Mouse (Mus musculus): Measurements from ENCODE around the gene Mlip. TPM values are rescaled to one million over a fixed set of nuclear protein-coding genes. Genes with fewer than 3 reads are reported as not detected.
"Not testable (repeated sequence)": the region's sequence is repeated elsewhere in the genome, so short reads cannot be mapped to it uniquely, and the experiment has no call there.

Gene Mlip
- polyA plus RNA-seq, 1 experiment from 2014 or later: 0.54 TPM

DNA sequence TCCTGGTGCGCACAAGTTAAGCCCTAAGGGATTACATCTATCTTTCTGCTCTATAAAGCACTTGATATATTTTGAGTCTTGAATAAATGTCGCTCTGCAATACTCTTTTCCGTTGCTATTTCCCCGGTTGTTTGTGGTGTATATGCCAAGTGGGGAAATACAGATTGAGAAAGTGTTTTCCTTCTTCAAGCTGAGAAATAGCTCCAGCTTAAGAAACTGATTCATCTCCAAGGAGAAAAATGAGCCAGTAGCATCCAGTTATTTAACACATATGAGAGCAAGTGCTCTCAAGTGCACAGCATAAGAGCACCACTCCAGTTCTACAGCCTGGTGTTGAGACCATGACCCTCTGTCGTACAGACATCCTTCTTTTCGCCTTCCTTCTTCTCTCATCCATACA, 186.9 kb downstream of the Mlip start:
- Histone ChIP-seq H3K27ac (replicated peaks) (no peak overlapping the region), H3K36me3 (no peaks in the 10 kb centered on the region), H3K4me1 (no peaks in the 10 kb centered on the region), H3K9me3 (no peaks in the 10 kb centered on the region), H3K4me3 (no peak overlapping the region), H3K27me3 (no peaks in the 10 kb centered on the region), H3K9ac (replicated peaks) (no peak overlapping the region), H3K4me2 (replicated peaks) (no peak overlapping the region)
- ATAC-seq (ENCODE audit: low FRiP score, low read depth): no peak
- 93% methylated on average over 6 of the region's 6 CpGs for WGBS

GRCm38 (mm10) chr9:77161764-77162163, 191.0 kb downstream of the Mlip start:
- H3K4me1 ChIP-seq: no peaks in the 10 kb centered on the region
- H3K27ac ChIP-seq (replicated peaks): no peak overlapping the region
- no peak overlapping the region for H3K4me3 ChIP-seq
- H3K36me3 ChIP-seq: no peaks in the 10 kb centered on the region
- no peak for ATAC-seq (ENCODE audit: low FRiP score, low read depth)
- H3K9me3 ChIP-seq: no peaks in the 10 kb centered on the region
- H3K9ac ChIP-seq (replicated peaks): no peak overlapping the region
- H3K4me2 ChIP-seq (replicated peaks): no peak overlapping the region
- WGBS: 67% methylated on average over 5 of the region's 5 CpGs
- H3K27me3 ChIP-seq: no peaks in the 10 kb centered on the region

GRCm38 (mm10) chr9:77160277-77160926, 192.4 kb downstream of the Mlip start:
- ATAC-seq (ENCODE audit: low FRiP score, low read depth): no peak
- no peak overlapping the region for H3K4me2 ChIP-seq (replicated peaks)
- 82% methylated on average over 4 of the region's 4 CpGs for WGBS
- H3K4me1 ChIP-seq: no peaks in the 10 kb centered on the region
- H3K9me3 ChIP-seq: no peaks in the 10 kb centered on the region
- H3K36me3 ChIP-seq: no peaks in the 10 kb centered on the region
- H3K9ac ChIP-seq (replicated peaks): no peak overlapping the region
- no peaks in the 10 kb centered on the region for H3K27me3 ChIP-seq
- H3K27ac ChIP-seq (replicated peaks): no peak overlapping the region
- no peak overlapping the region for H3K4me3 ChIP-seq

DNA sequence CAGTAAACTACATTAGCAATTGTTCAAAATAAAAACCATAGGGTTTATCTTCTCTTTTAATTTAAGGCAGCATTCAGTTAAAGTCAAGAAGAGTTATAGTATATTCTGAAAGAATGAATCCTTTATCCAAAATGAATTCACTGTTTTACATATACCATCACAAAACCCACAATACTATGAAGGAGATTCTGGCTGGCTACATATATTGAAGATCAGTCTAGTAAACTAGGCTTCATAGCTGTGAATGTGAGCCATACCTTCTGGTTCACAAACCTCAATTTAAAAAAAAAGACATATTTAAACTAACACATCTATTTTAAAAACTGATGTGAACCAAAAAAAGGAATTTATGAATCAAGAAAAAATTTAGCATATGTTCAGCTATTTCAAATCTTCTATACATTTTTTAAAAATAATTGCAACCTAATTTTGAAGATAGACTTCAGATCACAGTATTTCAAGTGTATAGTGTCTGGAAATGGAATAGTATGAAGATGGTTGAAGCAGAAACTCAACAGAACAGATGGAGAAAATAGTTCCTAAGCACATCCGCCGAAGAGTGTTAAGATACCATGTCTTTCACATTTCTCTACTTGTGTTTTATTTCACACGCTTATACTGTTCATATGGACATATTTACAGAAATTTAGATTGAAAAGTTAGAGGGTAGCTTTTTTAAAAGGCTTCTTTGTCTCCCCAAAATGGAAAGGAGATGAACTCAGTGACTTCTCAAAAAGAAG, 204.1 kb downstream of the Mlip start:
- WGBS: 93% methylated on average over 3 of the region's 3 CpGs
- no peak for ATAC-seq (ENCODE audit: low FRiP score, low read depth)
- Histone ChIP-seq H3K27me3 (no peaks in the 10 kb centered on the region), H3K4me1 (no peaks in the 10 kb centered on the region), H3K4me3 (no peak overlapping the region), H3K9me3 (no peaks in the 10 kb centered on the region), H3K27ac (replicated peaks) (no peak overlapping the region), H3K4me2 (replicated peaks) (no peak overlapping the region), H3K9ac (replicated peaks) (no peak overlapping the region), H3K36me3 (no peaks in the 10 kb centered on the region)

DNA sequence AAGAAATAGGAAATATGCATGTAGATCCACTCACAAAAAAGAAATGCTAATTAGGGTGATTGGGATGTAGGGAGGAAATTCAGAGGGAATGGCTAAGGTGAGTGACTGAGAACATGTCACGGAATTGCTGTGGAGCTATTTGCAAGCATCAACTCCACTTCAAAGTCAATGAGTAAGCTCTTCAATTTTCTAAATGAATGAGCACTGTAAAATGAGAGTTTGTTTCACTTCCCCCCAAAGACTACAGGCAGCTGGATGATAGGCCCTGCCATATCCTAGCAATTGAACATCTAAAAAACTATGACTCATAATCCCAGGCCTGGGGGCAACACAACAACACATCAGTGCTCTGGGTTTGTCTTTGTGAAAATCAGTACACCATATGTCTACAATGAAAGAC, 233.0 kb downstream of the Mlip start:
- no peak for ATAC-seq (ENCODE audit: low FRiP score, low read depth)
- Histone ChIP-seq H3K4me1 (no peaks in the 10 kb centered on the region), H3K36me3 (no peaks in the 10 kb centered on the region), H3K9ac (replicated peaks) (no peak overlapping the region), H3K4me2 (replicated peaks) (no peak overlapping the region), H3K27ac (replicated peaks) (no peak overlapping the region), H3K27me3 (no peaks in the 10 kb centered on the region), H3K4me3 (no peak overlapping the region), H3K9me3 (no peaks in the 10 kb centered on the region)
- WGBS: 77% methylated on average over 1 of the region's 1 CpGs

DNA sequence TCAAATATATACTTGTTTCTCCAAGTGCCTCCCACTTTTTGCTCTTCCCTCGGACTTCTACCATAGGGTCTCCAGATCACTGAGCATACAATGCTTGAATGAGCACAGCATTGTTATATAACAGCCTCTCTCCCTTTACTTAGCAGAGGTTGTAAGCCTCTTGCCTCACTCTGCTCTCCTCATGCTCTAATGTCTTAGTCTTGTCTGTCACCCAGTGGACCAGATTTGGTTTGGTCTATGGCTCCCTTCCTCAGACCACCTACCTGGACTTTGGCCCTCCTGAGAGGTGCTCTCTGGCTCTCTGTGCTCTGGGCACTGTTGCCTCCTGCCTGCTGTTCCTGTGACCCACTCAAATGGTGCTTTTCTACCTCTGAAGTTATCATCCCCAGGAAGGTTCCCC, 255.9 kb downstream of the Mlip start:
- Histone ChIP-seq H3K4me3 (no peak overlapping the region), H3K9me3 (no peaks in the 10 kb centered on the region), H3K27ac (replicated peaks) (no peak overlapping the region), H3K36me3 (no peaks in the 10 kb centered on the region), H3K4me2 (replicated peaks) (no peak overlapping the region), H3K4me1 (no peaks in the 10 kb centered on the region), H3K9ac (replicated peaks) (no peak overlapping the region), H3K27me3 (no peaks in the 10 kb centered on the region)
- no peak for ATAC-seq (ENCODE audit: low FRiP score, low read depth)
- WGBS: 56% methylated on average over 1 of the region's 1 CpGs

DNA sequence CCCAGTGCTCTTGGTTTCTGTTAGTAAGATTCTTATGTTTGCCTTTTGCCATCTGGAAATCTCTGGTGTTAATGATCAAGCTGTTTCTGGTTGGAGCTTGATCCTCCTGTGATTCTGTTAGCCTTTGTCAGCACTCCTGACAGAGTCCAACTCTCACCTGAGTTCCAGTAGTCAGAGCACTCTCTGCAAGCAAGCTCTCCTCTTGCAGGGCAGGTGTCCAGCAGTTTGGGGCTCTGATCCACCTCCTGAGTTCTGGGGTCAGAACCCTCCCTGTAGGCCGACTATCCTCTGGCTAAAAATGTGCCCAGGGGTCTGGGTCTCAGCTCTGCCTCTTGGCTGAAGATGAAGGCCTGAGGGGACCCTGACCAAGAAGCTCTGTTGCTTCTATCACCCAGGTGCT, 269.5 kb downstream of the Mlip start:
- H3K9me3 ChIP-seq; H3K4me2 ChIP-seq (replicated peaks); H3K9ac ChIP-seq (replicated peaks); H3K4me3 ChIP-seq; H3K4me1 ChIP-seq; H3K36me3 ChIP-seq; H3K27me3 ChIP-seq; ATAC-seq (ENCODE audit: low FRiP score, low read depth); H3K27ac ChIP-seq (replicated peaks): not testable (repeated sequence)
- 87% methylated on average over 1 of the region's 1 CpGs for WGBS

DNA sequence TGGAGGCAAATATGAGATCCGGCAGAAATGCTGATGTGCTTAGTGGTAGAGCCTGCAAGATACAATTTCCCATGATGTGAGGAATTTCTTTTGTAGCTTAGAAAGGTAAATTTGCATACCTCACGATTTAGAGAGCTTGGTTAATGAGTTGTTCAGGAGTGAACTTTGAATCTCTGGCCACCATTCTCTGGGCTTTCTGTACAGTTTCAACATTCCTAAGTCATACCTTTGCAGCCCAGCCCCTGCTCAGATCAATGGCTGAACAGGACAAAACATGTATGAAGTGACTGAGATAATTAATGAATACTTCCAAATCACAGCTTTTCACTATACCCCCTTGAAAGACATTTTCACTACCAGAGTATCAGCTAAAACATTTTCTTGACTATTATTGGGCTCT, 281.1 kb downstream of the Mlip start:
- Histone ChIP-seq H3K9me3 (no peaks in the 10 kb centered on the region), H3K27me3 (no peaks in the 10 kb centered on the region), H3K27ac (replicated peaks) (no peak overlapping the region), H3K4me2 (replicated peaks) (no peak overlapping the region), H3K9ac (replicated peaks) (no peak overlapping the region), H3K4me3 (no peak overlapping the region), H3K36me3 (no peaks in the 10 kb centered on the region), H3K4me1 (no peaks in the 10 kb centered on the region)
- WGBS: 73% methylated on average over 2 of the region's 2 CpGs
- ATAC-seq (ENCODE audit: low FRiP score, low read depth): no peak

DNA sequence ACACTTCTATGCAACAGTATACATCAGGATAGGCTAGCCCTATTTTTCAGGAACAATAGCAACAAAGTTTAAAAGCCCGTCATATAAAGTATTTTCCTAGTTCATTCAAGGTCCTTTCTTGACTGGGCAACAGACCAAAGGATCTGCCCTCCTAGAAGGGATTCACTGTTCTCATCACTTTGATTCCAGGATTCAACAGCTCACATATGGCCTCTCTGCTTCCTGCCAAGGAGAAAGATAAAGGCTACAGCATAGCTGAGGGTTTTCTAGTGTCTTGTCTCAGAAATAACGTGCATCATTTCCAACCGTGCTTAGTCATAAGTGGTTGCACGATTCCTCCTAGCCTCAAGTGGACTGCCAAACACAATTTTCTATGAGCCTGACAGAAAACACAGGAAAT, 296.2 kb downstream of the Mlip start:
- ATAC-seq (ENCODE audit: low FRiP score, low read depth): no peak
- 88% methylated on average over 4 of the region's 4 CpGs for WGBS
- H3K9me3 ChIP-seq: no peaks in the 10 kb centered on the region
- no peak overlapping the region for H3K9ac ChIP-seq (replicated peaks)
- H3K27me3 ChIP-seq: no peaks in the 10 kb centered on the region
- H3K4me1 ChIP-seq: no peaks in the 10 kb centered on the region
- H3K4me3 ChIP-seq: no peak overlapping the region
- no peak overlapping the region for H3K4me2 ChIP-seq (replicated peaks)
- H3K36me3 ChIP-seq: no peaks in the 10 kb centered on the region
- H3K27ac ChIP-seq (replicated peaks): no peak overlapping the region

GRCm38 (mm10) chr9:77054426-77055193, 298.2 kb downstream of the Mlip start:
- Histone ChIP-seq H3K27me3 (no peaks in the 10 kb centered on the region), H3K9ac (replicated peaks) (no peak overlapping the region), H3K4me3 (no peak overlapping the region), H3K4me2 (replicated peaks) (no peak overlapping the region), H3K36me3 (no peaks in the 10 kb centered on the region), H3K27ac (replicated peaks) (no peak overlapping the region), H3K4me1 (no peaks in the 10 kb centered on the region), H3K9me3 (no peaks in the 10 kb centered on the region)
- peak; percentile 63 for ATAC-seq (ENCODE audit: low FRiP score, low read depth)
- 75% methylated on average over 9 of the region's 9 CpGs for WGBS

Data from midbrain, embryonic 12.5 days (tissue).